Mouse (Mus musculus) cerebellum, postnatal 25 days (tissue): ENCODE measurements around the gene Cep170b.

ENCODE experiments used
- DNase-seq, 2 experiments: peaks; one replicate each; pipeline ENCODE4 v3.0.0; 2021; ENCODE audit warnings: mixed read lengths in 2 of 2

Cep170b gene

DNA sequence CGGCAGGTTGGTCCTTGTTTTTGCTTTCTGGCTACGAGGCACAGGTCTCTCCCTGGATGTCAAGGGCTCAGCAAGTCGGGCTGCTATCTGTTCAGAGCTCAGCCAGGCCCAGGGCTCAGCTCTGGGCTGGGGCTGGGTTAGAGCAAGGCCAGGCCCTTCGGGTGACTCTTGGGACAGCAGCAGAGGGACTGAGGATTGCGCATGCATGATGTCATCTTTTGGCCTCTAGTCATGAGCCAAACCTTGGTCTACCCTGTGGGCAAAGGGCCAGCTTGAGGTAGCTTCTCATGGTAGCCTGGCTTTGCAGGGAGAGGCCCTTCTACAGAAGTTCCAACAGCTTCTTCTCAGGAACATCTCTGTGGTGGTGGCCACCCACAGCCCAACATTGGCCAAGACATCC is 43.9 kb downstream of the Cep170b start:
- DNase-seq = peak; percentile 4

DNA sequence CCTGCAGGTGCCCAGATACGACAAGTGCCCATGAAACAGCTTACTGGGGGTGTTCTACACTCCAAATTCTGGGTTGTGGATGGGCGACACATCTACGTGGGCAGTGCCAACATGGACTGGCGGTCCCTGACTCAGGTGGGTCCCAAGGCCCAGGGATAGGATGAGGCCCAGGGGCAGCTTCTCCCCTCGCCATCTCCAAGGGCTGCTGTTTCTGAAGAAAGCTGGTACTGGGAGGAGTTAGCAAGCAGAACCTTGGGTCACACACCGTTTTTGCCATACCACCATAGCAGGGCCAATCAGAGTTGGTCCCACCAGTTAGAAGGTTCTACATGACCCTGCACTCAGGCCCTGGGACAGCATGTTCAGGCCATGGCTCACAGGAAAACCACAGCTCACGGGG is 44.7 kb downstream of the Cep170b start:
- DNase-seq = peak; percentile 0 to 1

DNA sequence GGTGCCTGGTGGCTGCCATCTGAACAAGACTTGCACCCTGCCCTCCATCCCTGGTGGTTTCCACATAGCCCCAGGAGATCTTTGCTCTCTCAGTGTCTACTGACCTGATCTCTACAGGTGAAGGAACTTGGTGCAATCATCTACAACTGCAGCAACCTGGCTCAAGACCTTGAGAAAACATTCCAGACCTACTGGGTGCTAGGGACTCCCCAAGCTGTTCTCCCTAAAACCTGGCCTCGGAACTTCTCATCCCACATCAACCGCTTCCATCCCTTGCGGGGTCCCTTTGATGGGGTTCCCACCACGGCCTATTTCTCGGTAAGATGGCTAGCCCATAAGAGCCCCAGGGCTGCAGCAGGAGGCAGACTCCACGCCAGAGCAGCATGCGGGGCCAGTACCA is 46.3 kb downstream of the Cep170b start:
- DNase-seq = no peak

DNA sequence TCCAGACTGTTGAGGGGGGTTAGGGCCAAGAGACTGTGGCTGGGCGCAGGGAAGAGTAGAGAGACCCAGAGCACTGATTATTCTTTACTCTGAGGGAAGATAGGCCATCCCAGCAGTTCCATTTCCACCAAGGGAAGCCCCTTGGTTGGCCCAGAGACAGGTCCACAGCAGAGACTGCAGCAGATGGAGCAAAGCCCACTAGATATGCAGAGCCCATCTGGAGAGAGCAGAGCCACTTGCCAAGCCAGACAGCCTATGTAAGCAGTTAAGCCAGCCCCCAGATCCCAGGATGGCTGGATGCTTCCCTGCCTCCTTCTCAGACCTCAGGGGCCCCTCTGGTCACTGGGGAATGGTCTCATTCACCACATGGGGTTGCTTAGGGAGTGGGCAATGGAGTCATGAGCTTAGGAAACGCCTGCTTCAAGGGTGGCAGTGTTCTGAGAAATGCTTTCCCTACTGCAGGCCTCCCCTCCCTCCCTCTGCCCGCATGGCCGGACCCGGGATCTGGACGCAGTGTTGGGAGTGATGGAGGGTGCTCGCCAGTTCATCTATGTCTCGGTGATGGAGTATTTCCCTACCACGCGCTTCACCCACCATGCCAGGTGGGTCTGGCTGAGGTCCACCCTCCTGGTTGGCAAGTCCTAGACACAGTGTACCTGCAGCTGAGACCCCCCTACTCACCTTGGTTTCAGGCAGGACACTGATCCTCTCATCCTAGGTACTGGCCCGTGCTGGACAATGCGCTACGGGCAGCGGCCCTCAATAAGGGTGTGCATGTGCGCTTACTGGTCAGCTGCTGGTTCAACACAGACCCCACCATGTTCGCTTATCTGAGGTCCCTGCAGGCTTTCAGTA is 47.0 kb downstream of the Cep170b start:
- DNase-seq = peak in 1 of 2 experiments; percentile 2

DNA sequence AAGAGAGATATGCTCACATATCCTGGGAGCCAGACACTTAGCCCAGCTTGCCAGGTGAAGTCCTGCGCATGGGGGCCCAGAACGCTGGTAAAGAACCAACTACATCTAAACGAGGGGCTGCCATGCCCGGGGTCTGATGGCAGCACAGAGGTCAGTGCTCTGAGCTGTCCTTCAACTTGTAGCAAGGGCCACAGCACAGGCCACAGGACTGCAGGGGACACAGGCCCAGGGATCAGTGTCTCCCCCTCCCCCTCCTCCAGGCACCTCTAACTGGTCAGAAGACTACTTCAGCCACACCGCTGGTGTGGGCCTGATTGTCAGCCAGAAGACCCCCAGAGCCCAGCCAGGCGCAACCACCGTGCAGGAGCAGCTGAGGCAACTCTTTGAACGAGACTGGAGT is 47.9 kb downstream of the Cep170b start:
- no peak for DNase-seq

DNA sequence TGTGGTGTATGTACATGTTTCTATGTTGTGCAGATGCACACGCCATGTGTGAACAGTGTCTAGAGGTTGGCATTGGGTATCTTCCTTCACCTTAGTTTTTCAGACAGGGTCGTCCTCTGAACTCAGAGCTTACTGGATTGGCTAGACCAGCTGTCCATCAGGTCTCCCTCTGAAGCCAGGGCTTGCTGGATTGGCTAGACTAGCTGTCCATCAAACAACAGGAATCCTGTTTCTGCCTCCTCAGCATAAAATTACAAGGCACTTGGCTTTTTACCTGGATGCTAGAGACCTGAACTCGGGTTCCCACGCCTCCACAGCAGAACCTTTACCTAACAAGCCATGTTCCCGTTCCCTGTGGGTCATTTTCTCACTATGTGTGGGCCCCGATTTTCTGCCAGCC is 48.8 kb downstream of the Cep170b start:
- no peak for DNase-seq

DNA sequence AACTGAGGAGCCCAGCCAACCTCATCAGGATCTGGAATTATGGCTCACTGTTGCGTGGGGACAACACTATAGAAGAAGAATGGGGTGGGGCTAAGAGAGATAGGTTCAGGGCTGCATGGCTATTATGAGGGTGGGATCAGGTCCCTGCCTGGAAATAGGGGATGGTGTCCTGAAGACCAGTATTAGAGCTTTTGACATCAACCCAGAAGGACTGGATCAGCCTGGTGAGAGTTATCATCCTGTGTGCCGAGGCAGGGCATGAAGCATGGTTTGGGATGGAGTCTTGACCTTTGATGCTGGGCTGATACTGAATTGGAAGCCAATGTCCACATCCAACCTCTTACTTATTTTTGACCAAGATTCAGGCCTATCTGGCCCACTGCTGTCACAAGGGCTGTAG is 49.5 kb downstream of the Cep170b start:
- DNase-seq = no peak

DNA sequence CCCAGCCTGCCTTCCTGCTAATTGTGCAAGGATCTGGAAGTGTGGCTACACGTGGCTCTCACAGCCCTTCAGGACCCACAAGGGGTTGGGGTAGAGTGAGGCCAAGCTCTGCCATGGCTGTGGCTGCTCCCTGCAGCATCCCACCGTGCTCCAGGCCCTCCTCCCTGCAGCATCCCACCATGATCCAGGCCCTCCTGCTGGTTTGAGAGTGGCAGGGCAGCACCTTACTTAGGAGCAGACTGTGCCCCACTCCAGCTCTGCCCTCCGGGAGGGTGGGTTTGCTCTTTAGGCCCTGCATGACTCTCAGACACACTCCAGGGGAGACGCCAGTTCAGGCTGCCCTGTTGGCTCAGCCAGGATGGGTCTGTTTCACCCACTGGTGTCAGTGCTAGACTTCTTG is 50.1 kb downstream of the Cep170b start:
- no peak for DNase-seq

DNA sequence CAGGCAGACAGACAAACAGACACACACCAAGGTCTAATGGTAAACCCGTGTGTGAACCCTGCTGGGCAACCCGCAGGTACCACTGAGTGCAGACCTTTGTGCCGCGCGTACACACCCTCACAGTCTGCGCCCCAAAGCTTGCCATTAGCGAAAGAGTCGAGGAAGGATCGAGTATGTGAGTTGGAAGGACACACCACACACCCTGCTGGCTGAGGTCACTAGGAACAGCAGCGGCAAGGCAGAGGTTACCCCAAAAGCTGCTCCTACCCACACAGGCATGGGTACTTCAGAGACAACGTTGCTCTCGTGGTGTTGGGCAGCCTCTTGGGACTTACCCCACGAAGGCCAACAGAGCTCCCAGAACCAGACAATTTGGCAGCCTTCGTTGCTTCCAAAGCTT is 52.1 kb downstream of the Cep170b start:
- DNase-seq = no peak

DNA sequence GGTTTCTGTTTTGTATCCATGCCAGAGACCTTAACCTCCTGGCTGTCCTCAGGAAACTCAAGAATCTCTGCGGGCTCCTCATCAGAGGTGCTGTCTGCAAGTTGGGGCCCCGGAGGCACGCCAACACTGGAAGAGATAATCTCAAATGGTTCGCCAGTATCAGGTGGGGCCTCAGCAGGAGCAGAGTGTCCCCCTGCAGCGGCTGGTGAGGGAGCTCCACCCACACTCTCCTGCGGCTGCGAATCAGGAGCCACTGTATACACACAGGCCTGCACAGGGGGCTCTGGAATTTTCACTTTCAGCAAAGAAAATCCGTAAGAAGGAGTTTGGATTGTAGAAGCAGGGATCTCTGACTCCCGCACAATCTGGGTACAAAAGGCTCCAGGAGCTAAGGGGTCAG is 53.1 kb downstream of the Cep170b start:
- no peak for DNase-seq

DNA sequence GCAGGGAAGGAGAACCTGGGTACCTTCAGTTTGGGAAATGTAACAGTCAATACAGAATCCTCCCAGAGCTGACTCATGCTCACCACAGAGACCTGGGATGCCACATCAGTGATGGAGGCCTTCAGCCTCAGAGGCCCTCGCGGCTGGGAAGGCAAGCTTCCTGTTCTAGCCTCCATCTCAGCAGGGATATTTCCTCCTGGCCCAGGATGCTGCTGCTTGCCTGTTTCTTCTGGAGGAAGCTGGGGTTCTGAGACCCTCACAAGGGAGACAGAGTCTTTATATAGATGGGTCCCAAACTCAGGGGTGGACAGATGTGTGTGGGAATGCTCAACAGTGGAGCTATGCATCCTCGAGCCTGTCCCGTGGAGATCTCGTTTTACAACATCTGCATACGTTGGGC is 53.8 kb downstream of the Cep170b start:
- DNase-seq = no peak

DNA sequence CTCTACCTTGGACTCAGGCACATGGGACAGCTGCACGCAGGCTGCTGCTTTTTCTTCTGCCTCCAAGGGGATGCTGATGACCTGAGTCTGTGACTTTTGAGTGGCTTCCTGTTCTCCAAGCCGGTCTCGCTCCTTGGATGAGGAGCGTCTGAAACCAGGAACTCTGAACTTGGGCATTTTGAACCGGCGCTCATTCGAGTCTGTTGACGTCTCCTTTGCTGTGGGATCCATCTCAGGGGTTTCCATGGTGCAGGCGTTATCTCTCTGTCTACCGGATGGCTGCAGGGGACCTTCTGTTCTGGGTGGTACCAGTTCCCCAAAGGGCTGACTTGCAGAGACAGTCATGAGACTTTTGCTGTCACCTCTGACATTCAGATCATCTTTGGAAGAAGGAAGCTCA is 54.2 kb downstream of the Cep170b start:
- DNase-seq = no peak

DNA sequence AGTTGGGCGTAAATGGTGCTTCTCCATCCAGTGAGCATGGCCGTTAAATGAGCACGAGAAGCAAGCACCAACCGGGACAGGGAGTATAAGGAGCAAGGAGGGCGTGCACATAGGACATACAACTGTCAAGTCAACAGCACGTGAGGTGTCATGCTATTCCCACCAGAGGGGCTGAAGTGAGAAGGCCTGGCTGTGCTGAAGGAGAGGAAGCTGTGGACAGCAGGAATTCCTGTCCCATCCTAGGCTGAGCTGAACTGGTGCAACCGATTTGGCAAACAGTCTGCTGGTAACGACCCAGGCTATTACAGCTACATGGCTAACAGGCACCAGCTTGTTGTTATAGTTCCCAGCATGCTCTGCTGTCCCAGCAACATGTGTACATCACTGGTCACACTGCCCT is 70.8 kb downstream of the Cep170b start:
- DNase-seq = no peak

DNA sequence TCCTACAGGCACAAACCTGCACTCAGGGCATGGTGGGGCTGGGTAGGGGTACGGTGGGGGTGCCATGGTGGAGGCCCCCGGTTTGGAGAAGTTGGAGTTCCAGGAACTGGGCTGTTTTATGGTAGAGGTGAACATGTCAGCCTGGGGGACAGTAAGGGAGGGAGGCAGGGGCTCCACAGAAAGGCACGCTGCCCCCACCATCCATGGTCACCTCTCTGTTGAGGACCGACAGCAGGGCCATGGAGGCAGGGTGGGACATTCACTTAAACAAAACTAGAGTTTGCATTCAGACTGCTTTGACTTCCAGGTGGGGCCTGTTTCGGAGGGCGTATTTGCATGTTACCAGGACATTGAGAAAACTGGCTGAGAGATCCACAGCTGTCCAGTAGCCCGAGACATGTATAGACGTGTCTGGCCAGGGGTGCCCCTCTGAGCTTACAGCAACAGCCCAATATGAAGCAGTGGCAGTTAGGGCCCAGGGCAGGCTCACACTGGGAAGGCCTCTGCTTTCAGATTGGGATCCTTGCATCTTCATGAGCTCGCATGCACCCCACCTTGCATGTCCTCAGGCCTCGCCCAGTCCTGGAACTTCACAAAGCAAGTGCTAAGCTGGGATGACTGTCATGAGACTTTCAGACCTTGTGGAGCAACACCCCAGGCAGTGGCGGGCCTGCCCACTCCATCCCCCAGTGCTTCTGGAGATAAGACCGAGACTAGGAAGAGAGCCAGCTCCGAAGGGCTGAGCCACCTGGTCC is 73.5 kb downstream of the Cep170b start:
- peak; percentile 38 to 51 for DNase-seq

DNA sequence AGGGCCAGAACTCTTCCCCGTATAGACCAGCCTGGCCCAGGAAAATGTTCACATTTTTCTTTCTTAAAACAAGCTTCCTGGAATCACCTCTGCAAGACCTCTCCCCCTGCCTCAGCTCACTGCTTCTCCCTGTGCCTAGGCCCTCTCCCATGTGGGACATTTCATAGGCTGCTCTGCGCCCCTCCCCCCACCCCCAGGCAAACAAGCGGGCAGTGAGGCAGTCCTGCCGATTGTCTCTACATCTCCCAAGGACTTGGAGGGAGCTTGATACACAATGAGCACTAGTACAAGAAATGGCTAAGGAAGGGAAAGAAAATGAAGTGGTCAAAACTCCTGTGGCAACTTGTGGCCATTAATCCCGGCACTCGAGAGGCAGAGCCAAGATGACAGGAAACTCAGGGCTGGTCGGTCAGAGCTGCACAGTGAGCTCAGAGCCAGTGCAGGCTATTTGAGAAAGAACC is 74.1 kb downstream of the Cep170b start:
- no peak for DNase-seq

DNA sequence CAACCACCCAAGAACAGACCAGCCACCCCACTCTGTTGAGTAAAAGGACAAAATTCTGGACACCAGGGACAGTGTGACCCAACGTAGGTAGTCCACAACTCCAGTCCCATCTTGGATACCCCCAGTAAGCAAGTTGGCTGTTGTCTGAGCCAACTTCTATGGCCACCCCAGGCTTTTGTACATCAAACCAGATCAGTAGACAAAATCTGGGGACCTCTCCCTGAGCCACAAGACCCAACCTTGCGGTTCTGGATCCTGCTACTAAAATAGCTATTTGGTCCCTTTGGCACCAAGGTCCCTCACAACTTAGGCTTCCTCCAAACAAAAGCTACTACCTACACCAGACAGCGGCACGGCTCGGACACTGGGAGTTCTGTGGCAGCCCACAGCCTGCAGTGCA is 74.7 kb downstream of the Cep170b start:
- no peak for DNase-seq

DNA sequence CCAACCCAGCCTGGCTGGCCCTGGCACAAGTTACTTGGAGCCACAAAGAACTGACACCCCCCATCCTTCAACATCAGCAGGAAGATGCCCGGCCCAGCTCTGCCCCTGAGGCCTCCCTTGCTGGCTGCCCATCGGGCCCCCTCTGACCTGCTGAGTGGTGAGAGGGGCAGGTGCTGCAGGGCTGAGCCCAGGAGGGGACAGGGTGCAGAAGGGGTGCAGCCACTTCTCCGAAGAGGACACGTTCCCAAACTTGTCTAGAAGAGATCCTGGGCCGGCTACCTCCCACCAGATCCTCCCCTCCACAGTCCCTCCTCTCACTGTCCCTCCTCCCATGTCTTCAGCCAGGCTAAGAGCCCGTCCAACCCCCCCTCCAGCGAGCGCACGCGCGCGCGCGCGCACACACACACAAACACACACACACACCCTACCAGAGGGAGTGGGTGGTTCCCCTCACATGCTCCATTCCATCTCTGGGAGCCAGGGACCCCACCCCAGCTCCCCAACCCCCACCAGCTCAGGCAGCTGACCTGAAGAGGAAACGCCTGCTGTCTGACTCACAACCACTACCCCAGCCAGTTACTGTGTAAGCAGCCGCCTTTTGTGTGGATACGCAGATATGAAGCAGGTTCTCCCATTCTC is 75.3 kb downstream of the Cep170b start:
- no peak for DNase-seq
